Mouse (Mus musculus) brain, adult 10 weeks (tissue): ENCODE data around the gene Slc35e1. TPM values are rescaled to one million over a fixed set of nuclear protein-coding genes. Genes with fewer than 3 reads are reported as not detected.

ENCODE experiments used
- polyA plus RNA-seq: library from polyadenylated mRNA; stranded (reverse); fragments of 350-450 nt; fragmentation: Illumina TruSeq; extraction: RNeasy Lipid Tissue Mini Kit (QIAGEN cat#74804); gene quantifications from one replicate; pipeline ENCODE4 v1.2.3, GENCODE M21; 2015; ENCODE audit warnings: low read depth, low replicate concordance

Slc35e1 gene
- polyA plus RNA-seq: 37.9 TPM

GRCm38 (mm10) chr8:72491680-72492621 lies at the start of gene Slc35e1:
Gene Slc35e1, minus strand, starts transcription at chr8:72492614.

DNA sequence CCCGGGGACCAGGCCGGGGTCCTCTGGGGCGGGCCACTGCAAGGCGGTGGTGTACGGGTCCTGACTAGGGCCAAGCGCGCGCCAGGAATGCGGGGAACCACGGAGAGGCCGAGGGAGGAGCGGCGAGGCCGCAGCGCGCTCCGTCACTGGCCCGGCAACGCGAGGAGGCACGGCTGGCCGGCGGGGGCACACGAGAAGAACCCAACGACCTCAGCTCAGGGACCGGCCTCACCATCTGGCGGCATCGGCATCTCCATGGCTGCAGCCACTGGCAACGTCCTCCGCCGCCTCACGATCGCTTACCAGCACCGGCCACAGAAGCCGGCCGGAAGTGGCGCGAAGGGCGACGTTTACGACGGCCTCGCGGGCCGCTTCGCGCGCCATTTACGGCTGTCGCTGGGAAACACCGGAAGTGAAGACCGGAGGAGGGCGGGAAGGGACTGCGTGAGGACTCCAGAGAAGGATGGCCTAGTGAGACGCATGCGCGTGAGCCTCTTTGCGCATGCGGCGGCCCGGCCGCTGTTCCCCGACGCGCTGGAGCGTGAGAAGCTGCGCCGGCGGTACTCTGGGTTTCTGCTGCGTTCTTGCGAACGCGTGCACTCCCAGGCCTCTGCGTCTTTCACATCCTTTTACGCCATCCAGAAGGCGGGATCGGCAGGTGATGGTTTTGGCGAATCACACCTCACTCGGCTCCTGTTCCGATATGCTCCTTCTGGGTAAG lies 17.4 kb downstream of the Slc35e1 start, which contains the start of gene Cherp:
TSS of gene Cherp (minus strand) at position 401 of the 721 bp plus-strand sequence.

GRCm38 (mm10) chr8:72443338-72443993 lies 48.9 kb downstream of the Slc35e1 start, which contains the start of the genes Calr3 and 1700030K09Rik:
Gene Calr3, minus strand, starts transcription at chr8:72443870.
Gene 1700030K09Rik, plus strand, starts transcription at chr8:72443880.

Other genes starting within 250 kb of the Slc35e1 start
- gene Gm10282, start 187.4 kb downstream of the Slc35e1 start, polyA plus RNA-seq: 3.9 TPM
- gene Klf2, start 173.6 kb downstream of the Slc35e1 start, polyA plus RNA-seq: 10.3 TPM
- 45.5 TPM for gene Eps15l1, start 71.2 kb downstream of the Slc35e1 start, polyA plus RNA-seq
- gene Calr3, start 48.7 kb downstream of the Slc35e1 start, polyA plus RNA-seq: 2.2 TPM
- 7.6 TPM for gene 1700030K09Rik, start 48.7 kb downstream of the Slc35e1 start, polyA plus RNA-seq
- 37.2 TPM for gene Cherp, start 17.4 kb downstream of the Slc35e1 start, polyA plus RNA-seq
- gene Med26, start 55.7 kb upstream of the Slc35e1 start, polyA plus RNA-seq: 6.5 TPM
- 146 TPM for gene Smim7, start 78.5 kb upstream of the Slc35e1 start, polyA plus RNA-seq
- 152 TPM for gene Tmem38a, start 79.4 kb upstream of the Slc35e1 start, polyA plus RNA-seq
- gene Nwd1, start 154.1 kb upstream of the Slc35e1 start, polyA plus RNA-seq: 27.6 TPM
- gene Sin3b, start 230.7 kb upstream of the Slc35e1 start, polyA plus RNA-seq: 88.5 TPM